Mouse (Mus musculus) layer of hippocampus, adult 18-20 months (tissue): ENCODE results near the gene Serpina3j. TPM values are rescaled to one million over a fixed set of nuclear protein-coding genes. Genes with fewer than 3 reads are reported as not detected.
A peak's percentile ranks its signal among the peaks of the same experiment; 100 is the strongest.
"Not testable (repeated sequence)": the region's sequence is repeated elsewhere in the genome, so short reads cannot be mapped to it uniquely, and the experiment has no call there.

ENCODE experiments used
- DNase-seq, 2 experiments: peaks; one replicate each; pipeline ENCODE4 v3.0.0; 2022; ENCODE audit warnings: low spot score in 2 of 2
- long read RNA-seq: library from polyadenylated mRNA; stranded (forward); transcript quantifications from one replicate; pipeline ENCODE4 v2.0.0, GENCODE M21; 2021
- total RNA-seq, 2 experiments: library from RNA; stranded (reverse); gene quantifications; 2 replicates each; pipeline ENCODE4 v1.2.3; 2021

Gene Serpina3j
- total RNA-seq: not detected
- long read RNA-seq: 0 reads

DNA sequence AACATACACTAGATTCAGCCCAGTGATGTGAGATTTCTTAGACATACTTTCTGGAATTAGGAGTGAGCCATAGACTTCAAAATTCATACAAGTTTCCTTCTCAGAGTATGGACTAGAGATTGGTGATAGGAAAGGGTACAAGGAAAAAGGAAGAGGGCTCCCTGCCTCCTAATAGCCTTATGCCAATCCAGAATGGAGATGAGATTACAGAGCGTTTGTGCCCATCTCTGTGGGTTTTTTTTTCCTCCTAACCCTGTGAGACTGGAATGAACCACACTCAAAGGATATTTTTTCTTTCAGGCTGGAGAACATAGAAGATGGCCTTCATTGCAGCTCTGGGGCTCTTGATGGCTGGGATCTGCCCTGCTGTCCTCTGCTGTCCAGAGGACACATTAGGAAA lies at the start of gene Serpina3j:
Gene Serpina3j, plus strand, starts transcription at position 301 of the 400 bp plus-strand sequence.
- DNase-seq: no peak

DNA sequence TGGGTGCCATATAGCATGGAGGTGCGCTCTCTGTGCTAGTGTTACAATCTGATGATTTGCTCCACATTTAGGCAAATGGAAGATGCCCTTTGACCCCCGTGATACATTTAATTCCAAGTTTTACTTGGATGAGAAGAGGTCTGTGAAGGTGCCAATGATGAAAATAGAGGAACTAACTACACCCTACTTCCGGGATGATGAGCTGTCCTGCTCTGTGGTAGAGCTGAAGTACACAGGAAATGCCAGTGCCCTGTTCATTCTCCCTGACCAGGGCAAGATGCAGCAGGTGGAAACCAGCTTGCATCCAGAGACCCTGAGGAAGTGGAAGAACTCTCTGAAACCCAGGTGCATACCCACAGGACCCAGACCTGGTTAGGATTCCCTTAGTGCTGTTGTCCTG lies 48.0 kb upstream of the Serpina3j start:
- DNase-seq: no peak

DNA sequence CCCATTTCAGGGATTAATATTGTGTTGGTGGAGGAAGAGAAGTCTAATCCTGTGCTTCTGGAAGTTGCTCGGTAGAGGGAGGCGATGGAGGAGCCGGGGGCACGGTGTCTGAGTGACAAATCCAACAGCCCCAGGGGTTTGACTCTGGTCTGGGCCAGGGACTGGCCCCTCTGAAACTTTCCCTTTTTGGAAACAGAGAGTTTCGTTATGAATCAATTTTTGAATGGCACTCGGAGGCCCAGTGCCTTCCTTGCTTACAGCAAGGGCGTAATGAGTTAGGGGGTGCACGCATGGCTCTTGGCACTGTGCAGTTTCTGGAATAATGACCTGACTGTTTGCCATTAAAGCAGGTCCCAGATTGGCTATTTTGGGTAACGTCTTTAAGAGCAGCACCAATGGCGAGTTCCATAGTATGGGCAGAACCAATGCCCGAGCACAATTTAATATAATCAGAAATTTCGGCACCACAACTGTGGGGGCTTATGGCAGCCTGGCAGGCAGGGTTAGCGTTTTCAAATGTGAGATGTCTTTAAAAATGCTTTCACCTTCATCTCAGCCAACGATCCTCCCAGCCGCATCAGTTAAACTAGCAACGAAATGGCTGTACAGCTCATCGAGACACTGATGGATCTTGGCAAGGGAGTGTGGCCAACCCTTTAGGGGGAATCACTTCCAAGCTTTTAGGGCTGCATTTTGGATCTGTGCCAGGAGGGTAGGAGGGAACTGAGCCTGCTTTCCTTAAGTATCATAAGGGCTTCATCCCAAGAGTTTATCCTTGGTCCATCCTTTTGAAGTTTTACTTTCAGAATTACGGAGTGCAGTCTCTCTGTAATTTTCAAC lies 35.9 kb upstream of the Serpina3j start:
- DNase-seq: no peak

DNA sequence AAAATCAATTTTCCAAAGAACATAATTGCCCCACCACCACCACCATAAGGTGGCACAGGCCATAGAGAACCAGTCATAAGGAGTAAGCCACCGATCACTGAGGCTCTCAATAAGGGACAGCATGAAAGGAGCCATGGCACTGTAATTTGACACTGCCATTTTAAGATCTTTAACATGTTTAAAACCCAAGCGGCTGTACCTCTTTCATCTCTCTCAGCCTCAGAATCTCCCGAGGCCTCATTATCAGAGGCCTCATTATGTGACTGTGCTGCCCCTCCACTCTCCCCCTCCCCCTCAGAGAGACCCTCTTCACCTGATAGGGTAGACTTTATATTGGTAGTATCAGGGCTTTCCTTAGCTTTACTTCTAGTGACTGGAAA lies 35.3 kb upstream of the Serpina3j start:
- DNase-seq: no peak

DNA sequence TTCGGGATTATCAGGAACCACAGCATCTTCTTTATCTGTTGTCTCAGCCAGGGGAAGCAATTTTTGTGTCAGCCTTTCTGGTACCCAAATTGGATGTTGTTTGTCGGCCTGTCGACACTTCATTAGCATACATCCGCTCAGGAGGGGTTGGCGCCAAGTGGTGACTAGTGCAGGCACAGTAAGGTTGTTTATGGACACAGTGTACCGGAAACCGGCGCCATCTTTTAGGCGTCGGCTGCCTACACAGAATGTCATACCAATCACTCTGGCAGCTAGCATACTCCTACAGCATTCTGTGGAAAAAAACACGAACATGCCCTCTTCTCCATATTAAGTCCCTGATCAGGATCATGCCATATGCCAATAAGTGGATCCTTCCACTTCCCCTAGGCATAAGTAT lies 31.0 kb upstream of the Serpina3j start:
- peak; percentile 37 to 66 for DNase-seq

DNA sequence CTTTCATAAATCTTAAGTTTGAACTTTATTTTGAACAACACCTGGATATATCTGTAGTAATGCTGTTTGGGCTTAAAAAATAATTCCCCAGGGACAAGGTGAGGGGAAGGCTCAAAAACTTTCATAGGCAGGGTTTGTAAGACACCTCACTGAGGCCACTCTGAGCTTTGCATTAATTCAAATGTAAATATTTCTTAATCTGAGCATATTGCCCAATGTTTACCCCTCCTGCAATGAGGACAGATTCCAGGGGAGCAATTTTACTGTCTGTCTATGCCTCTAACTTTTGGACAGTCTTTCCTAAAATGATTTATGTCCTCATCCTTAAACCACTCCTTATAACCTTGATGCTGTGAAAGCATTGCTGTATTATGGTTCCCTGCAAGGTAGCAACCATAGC lies 26.0 kb upstream of the Serpina3j start:
- DNase-seq: no peak

DNA sequence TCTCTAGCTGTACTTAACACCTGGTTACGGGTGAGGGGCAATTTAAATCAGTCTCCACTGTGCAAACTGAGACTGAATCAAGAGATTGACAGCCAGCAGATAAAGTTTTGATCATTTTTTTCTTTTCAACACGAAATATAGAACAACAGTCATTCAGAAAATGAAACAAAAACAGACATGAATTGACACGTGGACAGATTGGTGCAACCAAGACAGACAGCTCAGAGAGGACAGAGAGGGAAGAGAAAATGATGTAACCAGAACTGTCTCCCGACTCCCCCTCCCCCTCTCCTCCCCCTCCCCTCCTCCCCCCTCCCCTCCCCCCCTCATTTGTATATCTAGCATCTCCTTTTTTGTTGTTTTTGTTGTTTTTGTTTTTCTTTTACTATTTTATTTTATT lies 24.5 kb upstream of the Serpina3j start:
- DNase-seq: no peak

DNA sequence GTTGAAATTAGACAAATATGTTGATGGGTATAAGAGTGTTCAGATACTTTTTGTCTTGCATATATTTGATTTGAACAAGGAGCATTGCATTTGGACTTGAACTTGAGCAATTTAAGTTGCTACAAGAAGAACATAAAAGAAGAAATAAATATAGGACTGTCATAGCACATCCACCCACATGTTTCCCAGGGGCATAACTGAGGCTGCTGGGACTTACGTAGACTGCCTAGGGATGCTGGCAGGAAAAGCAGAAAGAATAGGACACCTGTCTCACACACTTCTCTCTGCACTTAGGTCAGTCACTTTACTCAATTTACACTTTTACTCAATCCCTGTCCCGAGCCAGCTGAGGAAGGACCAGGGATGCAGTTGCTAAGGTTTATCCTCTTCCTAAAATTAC lies 20.4 kb upstream of the Serpina3j start:
- no peak for DNase-seq

DNA sequence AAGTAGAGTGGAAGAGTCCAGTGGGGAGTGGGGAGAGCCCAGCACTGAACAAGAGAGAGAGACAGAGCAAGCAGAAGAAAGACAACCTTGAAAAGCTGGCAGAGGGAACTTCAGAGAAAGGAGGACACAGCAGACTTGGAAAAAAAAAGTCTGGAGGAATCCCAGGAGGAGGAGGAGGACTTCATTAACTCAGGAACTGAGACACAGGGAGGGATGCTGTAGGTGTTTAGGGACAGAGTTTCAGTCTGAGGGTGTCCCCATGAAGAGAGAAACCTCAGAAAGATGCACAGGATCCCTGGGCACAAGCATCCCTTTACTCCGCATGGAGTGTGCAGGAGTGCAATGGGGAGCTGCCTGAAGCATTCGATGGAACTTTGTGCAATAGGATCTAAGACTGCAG lies 16.3 kb upstream of the Serpina3j start:
- DNase-seq: no peak

DNA sequence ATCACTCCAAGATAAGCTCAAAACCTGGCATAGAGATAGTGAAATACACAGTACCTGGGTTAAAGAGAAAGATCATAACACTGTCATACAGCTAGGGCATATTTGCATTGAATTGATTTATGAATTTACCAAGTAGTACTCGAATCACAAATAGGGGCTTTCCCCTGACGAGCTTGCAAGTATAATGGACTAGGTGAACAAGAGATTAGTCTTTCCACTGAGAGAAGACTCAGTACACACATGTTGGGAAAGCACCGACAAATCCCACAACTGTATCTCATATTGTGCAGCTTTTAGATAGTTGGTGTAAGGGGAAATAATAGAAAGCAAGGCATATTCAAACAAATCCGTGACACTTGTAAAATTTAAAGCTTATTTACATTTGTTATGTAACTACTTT lies 8.4 kb upstream of the Serpina3j start:
- DNase-seq: no peak

DNA sequence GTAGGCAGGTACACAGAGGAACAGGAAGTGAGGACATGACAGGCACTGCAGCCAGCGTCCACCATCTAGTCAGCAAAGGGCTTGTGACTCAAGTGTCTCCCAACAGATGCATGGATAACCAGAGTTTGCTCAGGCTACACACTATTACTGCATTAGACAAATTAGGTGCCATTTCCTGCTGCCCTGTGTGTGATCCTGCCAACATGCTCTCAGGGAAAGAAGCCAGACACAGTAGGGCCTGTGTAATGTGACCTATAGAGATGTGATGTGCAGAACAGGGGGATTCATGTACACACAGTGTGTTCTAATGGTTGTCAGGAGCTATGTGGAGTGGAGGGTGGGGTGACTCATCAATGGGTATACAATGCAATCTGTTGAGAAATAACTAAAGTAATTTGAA lies 8.1 kb downstream of the Serpina3j start:
- no peak for DNase-seq

DNA sequence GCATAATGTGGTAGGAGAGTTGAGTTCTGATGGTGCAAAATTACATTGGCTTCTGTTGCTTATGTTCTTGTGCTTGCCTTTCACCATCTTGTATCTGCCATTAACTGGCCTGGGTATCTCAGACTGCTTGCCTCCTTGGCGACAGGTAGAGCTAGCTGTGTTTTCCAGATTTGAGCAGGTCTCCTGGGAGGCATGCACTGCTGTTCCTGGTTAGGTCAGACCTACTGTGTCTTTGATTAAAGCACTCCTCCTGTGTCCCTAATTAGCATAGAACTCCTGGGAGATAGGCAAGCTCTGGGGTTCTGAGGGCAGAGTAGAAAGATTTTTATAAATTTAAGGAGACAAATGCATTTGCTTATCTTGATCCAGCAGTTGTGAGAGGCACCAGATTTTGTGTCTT lies 17.3 kb downstream of the Serpina3j start:
- no peak for DNase-seq

DNA sequence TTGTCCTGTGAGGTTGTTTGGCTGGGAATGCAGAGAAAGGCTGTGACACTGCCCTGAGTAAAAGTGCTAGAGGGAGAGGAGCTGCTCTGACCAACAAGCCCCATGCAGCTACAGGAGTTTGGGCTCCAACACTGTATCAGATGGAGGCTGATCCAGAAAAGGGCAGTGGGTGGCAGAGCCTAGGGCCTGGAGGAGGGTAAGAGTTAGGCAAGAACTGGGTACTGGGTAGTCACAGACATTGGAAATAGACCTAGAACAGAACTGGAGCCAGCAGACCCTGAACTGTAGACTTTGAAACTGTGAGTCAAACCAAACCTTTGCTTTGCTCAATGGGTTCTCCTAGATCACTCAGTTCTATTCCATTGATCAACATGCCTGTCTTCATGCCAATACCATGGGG lies 22.5 kb downstream of the Serpina3j start:
- DNase-seq: not testable (repeated sequence)

DNA sequence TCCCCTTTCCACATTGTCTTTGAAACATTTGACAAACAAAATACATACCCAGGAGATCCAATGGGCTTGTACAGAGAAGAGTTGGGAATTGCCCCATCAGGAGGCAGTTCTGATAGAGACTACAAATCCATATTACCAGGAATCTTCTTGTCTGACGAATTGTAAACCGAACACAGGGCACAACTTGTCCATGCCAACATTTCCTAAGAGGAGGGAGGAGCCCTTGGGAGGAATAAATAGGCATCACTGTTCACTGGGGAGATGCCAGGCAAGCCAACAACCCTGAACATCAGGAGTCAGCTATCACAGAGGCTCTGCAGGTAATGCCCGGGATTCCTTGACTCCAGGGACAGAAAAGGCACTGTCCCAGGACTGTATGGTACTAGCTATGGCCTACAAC lies 23.9 kb downstream of the Serpina3j start, which contains the start of the genes Serpina3k and Serpina3m:
Gene Serpina3k, plus strand, starts transcription at position 261 of the 400 bp plus-strand sequence.
Gene Serpina3m, plus strand, starts transcription at position 261 of the 400 bp plus-strand sequence.
- not testable (repeated sequence) for DNase-seq

DNA sequence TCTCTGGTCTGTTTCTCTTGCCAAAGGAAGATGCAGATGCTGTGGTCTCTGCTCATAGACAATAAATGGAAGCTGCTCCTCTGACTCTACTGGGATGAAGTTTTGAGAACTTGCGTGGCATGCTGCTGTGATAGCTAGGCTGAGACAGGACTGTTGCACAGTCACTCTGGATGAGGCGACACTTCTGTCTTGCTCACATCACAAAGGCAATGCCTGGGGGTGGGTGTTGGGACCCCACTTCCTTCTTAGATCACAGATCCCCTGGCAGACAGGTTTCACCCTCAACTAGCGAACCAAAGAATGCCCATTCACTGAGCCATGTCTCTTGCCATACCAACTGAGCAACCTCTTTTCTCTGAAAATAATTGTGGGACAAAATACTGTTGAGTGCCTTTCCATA lies 24.4 kb downstream of the Serpina3j start:
- no peak for DNase-seq

DNA sequence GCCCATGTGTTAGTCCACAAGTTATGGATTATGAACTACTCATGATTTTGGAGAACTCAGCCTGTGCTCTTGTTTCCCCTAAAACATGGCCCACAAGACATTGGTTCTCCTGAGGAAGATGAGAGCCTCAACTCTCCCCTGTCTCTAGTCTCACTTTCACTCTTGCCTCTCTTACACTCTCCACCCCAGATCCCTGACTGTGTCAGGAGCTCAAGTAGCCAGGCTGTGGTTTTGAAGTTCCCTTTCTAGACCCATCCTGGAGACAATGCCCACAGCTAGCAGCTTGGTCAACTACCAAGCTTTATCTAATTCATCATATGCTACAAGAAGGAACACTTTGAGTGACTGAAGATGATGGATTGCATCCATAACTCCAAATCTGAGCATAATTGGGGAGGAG lies 28.1 kb downstream of the Serpina3j start:
- DNase-seq: not testable (repeated sequence)

DNA sequence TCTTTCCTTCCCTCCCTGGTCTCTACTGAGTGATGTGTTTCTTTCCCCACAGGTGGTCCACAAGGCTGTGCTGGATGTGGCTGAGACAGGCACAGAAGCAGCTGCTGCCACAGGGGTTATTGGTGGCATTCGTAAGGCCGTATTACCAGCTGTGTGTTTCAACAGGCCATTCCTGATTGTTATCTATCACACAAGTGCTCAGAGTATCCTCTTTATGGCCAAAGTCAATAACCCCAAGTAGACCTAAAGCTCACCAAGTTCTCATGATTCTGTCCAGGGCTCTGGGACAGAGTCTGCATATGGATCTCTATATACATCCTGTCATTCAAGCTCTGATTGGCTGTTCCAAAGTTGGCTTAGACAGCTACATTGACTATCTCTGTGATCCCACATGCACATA lies 30.8 kb downstream of the Serpina3j start:
- no peak for DNase-seq

DNA sequence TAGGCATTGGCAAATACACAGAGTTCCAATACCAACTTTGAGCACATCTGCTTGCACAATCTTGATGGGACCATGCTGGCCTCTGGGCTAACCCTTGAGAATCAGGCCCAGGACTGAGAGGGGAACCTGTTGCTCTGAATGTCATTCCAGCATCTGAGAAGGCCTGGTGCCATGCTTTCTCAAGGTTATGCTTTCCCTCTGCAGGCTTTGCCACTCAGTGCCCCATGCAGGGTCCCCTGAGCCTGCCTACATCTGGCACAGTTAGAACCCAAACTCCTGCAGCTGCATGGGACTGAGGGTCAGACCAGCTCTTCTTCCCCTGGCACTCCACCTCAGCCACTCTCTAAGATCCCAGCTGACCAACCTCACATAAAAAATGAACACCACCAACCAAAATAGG lies 31.4 kb downstream of the Serpina3j start:
- DNase-seq: no peak

DNA sequence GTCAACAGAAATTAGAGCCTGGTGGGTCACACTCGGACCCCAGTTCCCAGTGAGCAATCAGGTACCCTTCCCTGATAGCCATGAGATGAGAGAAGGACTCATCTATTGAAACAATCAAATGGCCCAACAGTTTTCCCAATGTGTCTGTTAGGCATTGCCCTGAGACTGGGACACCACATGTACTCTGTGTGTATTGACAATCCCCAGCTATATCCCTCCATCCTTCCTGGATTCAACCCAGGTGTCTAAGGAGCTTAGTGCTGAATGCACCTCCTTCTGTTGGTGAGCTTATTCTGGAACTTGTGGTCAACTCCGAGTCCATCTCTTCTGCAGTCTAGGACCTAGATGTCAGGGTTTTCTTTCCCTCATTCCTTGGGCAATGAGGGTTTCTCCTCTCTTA lies 32.7 kb downstream of the Serpina3j start:
- no peak for DNase-seq

DNA sequence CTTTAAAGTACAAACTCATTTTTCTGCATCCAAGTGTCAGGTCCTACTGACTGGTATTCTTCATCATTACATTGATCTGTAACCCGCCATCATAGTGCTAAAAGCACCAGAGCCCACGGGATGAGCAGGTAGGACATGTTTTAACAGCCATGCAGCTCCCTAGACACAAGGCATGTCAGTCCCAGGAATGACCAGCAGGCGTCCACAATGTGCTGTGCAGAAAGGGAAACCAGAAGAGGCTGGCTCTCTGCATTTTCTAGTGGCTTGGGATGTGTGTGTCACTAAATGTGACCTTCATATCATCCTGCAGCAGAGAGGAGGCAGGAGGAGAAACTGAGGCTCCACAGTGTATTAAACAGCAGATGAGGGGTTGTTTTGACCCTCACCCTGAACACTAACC lies 37.5 kb downstream of the Serpina3j start:
- DNase-seq: peak in 1 of 2 experiments; percentile 71

DNA sequence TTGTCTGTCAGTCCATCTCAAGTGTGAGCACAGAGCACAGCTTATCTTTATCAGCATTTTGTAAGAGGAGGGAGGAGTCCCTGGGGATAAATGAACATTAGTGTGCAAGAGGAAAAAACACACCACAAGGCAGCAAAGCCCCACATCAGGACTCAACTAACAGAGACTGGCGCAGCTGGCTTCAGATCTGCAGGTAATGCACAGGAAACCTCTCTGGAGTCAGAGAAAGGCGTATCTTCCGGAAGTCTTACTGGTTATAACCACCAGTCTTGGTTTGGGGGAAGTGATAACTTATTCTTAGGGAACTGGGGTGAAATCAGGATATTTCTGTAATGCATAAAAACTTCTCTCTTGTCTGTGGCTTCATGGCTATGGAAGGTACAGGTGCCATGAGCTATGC lies 41.7 kb downstream of the Serpina3j start:
- no peak for DNase-seq

DNA sequence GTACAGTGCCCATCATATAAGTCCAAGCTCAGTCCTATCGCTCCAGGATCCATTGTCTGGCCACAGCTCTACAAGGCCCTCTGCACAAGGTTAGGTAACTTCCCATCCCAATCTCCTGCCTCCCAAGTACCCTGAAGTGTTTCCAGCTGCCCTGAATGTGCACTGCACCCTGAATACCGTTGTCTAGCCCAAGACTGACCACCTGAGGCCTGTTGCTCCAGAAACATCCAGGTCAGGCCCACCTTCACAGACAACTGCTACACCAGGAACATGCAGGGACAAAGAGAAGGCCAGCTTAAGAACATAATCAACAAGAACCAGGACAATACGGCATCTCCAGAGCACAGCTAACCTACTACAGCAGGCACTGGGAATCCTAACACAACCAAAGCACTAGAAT lies 55.6 kb downstream of the Serpina3j start:
- no peak for DNase-seq
